Mouse (Mus musculus) Patski (cell line): ENCODE measurements around the gene Lrrn1. TPM values are rescaled to one million over a fixed set of nuclear protein-coding genes. Genes with fewer than 3 reads are reported as not detected.

Experiments
- ATAC-seq: fragments of 100-300 bp; one replicate; pipeline ENCODE4 v1.8.0; 2021
- CTCF ChIA-PET: fragments of 350-600 bp; sonication (Branson Sonifier 250); formaldehyde crosslinking; loops from one replicate; lab custom pipeline; 2022; ENCODE audit warnings: inconsistent platforms; lab: Charles Lee
- POLR2A ChIA-PET: fragments of 350-600 bp; sonication (Branson Sonifier 250); formaldehyde crosslinking; loops from one replicate; lab custom pipeline; 2022; ENCODE audit warnings: antibody characterized with exemption, inconsistent platforms; lab: Charles Lee
- DNase-seq: peaks from one replicate; pipeline ENCODE4 v3.0.0-alpha.2; 2011; ENCODE audit warnings: low read depth, low spot score
- H3K27me3 ChIP-seq: fragments of 371-371 bp; one replicate; pipeline ENCODE4 v1.5.1; 2021
- CTCF ChIP-seq: fragments of 100-300 bp; IDR thresholded peaks from one replicate; pipeline ENCODE4 v1.5.1; 2021
- in situ Hi-C: fragments of 300-500 bp; cut with MboI; formaldehyde crosslinking; loops from 3 replicates; pipeline ENCODE4 v1.11.1; 2018; ENCODE audit warnings: low pct_unique_long_range_greater_than_20kb, mixed read lengths
- polyA plus RNA-seq: library from polyadenylated mRNA; unstranded; gene quantifications from one replicate; pipeline ENCODE4 v1.2.3, GENCODE M21; 2021

Gene Lrrn1
- polyA plus RNA-seq, 1 experiment from 2014 or later, result 0.03 TPM

DNA sequence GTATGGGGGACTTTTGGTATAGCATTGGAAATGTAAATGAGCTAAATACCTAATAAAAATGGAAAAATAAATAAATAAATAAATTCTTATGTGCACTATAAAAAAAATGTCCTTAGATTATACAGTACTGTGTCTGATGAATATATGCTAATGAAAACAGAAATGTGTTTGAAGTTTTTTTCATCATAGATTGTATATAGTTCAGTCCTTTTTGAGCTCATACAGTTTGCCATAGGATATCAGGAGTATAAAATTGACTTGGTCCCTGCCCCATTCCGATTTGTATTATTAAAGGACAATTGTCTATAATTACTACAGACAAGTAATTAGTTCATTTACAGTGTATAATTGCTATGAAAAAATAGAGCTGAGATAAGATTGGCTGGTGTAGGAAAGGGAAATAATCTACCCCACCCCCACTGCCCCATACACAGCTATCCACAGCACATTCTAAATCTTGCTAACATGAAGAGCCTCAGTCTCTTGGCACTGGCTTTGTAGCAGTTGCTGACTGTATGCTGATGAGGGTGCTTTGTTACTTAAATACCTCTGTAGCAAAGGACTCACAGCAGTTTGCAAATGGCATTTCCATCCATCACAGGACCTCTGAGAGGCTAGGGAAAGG is 54.3 kb downstream of the Lrrn1 start:
- ATAC-seq (no peak), DNase-seq (no peak)
- ChIA-PET POLR2A (no interaction called here), CTCF (interaction anchor here (0.6 kb wide), 1 partner anchor 837 kb away, joined by 3 read pairs; no protein-coding TSS in a partner anchor)
- in situ Hi-C loops, result no loop called here
- no peak for TF ChIP-seq CTCF
- no peaks in the 10 kb centered on the region for H3K27me3 ChIP-seq

DNA sequence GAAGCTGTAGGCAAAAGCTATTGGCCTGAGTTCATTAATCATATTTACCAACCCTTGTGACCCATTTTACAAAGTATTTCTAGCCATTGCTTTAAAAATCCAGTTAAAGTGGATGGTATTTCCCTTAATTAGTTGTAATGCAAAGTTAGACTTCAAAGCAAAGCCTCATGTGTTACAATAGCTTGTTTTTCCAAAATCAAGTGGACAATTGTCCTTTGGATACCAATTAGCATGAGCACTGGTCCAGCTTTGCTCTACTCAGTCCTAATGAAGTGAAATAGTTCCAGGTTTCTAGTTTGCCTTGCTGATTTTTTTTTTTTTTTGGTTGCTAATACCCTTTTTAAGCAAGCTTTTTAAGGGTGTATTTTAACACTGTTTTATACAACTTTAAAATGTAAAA is 75.6 kb downstream of the Lrrn1 start:
- TF ChIP-seq CTCF, result no peak

DNA sequence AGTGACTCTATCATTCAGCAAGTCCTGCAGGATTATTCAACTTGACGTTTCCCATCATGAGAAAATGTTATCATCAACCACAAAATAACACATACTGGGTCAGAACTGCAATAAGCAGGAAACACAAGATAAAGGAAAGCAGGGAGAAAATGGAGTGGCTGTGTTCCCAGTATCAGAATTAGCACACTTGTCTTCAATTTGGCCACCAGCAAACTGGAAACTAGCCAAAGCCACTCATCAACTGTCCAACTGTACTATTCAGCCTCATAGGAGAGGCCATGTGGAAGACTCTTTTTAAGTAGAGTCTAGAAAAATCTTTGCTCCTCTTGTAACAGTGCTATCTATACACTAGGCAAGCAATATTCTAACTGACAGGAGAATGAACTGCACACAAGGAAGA is 84.7 kb downstream of the Lrrn1 start:
- TF ChIP-seq CTCF, result no peak
- CTCF ChIA-PET, result no interaction called here
- in situ Hi-C loops, result no loop called here
- POLR2A ChIA-PET, result no interaction called here
- no peak for DNase-seq
- ATAC-seq, result no peak
- no peaks in the 10 kb centered on the region for H3K27me3 ChIP-seq

More for the DNA sequence above, 75.6 kb downstream of the Lrrn1 start:
- in situ Hi-C loops, result no loop called here
- ChIA-PET POLR2A (no interaction called here), CTCF (no interaction called here)
- ATAC-seq (no peak), DNase-seq (no peak)
- H3K27me3 ChIP-seq, result no peaks in the 10 kb centered on the region
